Mouse (Mus musculus) E14TG2a.4 (cell line): ENCODE results near the gene Gm20388.

Source experiments
- H3K27me3 ChIP-seq: 2 replicates; pipeline ENCODE4 v1.6.1; 2014; ENCODE audit warnings: low read length, control low read depth; ENCODE audit not compliant: insufficient read depth
- H3K36me3 ChIP-seq: 2 replicates; pipeline ENCODE4 v1.6.1; 2014; ENCODE audit warnings: low read length, control low read depth; ENCODE audit not compliant: insufficient read depth
- H3K4me1 ChIP-seq: replicated peaks from 2 replicates; pipeline ENCODE4 v1.6.1; 2014; ENCODE audit warnings: low read depth, low read length, control low read depth
- H3K4me3 ChIP-seq: replicated peaks from 2 replicates; pipeline ENCODE4 v1.5.1; 2014; ENCODE audit warnings: mild to moderate bottlenecking, low read length
- H3K9me3 ChIP-seq: 2 replicates; pipeline ENCODE4 v1.6.1; 2014; ENCODE audit warnings: low read length, control low read depth
- CTCF ChIP-seq: conservative IDR thresholded peaks from 2 replicates; pipeline ENCODE4 v1.5.1; 2014; ENCODE audit warnings: low read length
- NANOG ChIP-seq: IDR thresholded peaks from 2 replicates; pipeline ENCODE4 v1.6.1; 2014; ENCODE audit warnings: borderline replicate concordance, low read length, mixed read lengths
- POU5F1 ChIP-seq: IDR thresholded peaks from 2 replicates; pipeline ENCODE4 v1.6.1; 2014; ENCODE audit warnings: low read length, borderline replicate concordance

Gm20388 gene

DNA sequence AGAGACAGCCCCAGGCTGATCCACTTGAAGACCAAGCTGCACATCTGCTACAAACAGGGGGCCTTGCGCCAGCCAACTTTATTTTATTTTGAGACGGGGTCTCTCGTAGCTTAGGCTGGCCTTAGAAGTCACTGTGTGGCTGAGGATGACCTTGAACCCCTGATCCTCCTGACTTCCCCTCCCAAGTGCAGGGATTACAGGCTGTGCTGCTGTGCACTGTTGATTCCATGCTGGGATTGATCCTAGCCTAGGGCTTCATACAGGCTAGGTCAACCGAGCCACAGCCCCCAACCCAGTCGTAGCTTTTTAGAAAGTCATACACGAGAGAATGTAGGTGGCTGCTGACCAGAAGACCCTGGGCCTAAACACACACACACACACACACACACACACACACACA, 602.5 kb downstream of the Gm20388 start:
- no peaks in the 10 kb centered on the region for H3K9me3 ChIP-seq
- H3K4me1 ChIP-seq = peaks cover 96% of the 10 kb centered on the region
- H3K4me3 ChIP-seq = peak overlapping the region; percentile 60
- H3K27me3 ChIP-seq = no peaks in the 10 kb centered on the region
- TF ChIP-seq POU5F1 = no peak
- no peak for TF ChIP-seq CTCF
- TF ChIP-seq NANOG = no peak
- no peaks in the 10 kb centered on the region for H3K36me3 ChIP-seq

- Histone ChIP-seq H3K27me3 (no peaks in the 10 kb centered on the region), H3K4me1 (peaks cover 95% of the 10 kb centered on the region), H3K9me3 (no peaks in the 10 kb centered on the region), H3K36me3 (no peaks in the 10 kb centered on the region), H3K4me3 (peak overlapping the region; percentile 46)
- peak; percentile 64; the same call in 1 of the 2 replicates for TF ChIP-seq NANOG
- no peak for TF ChIP-seq CTCF
- no peak for TF ChIP-seq POU5F1
Observed at GRCm38 (mm10) chr8:120513638-120514461, 603.2 kb downstream of the Gm20388 start.

DNA sequence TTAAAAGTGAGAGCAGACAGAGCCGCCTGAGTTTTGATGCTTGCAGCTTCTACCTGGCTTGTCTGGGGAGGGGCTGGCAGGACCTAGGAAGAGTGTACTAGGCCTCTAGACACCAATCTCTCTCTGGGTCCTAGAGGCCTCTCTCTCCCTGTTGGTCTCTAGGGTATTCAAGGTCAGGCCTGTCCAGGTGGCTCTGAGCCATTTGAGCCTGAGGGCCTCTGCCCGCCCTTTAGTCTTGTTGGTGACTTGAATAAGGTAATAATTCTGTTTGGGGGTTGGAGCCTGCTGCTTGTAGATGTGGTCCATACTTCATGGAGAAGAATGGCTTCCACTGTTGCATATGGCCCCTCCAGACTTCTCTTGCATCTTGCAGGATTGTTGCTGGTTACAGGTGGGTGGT, 604.6 kb downstream of the Gm20388 start:
- Histone ChIP-seq H3K4me3 (peak overlapping the region; percentile 26), H3K27me3 (no peaks in the 10 kb centered on the region), H3K36me3 (no peaks in the 10 kb centered on the region), H3K4me1 (peaks cover 97% of the 10 kb centered on the region), H3K9me3 (no peaks in the 10 kb centered on the region)
- no peak for TF ChIP-seq POU5F1
- TF ChIP-seq CTCF = no peak
- TF ChIP-seq NANOG = no peak

GRCm38 (mm10) chr8:120515650-120516049, 605.0 kb downstream of the Gm20388 start:
- TF ChIP-seq POU5F1 = no peak
- TF ChIP-seq CTCF = no peak
- no peak for TF ChIP-seq NANOG
- no peaks in the 10 kb centered on the region for H3K27me3 ChIP-seq
- no peaks in the 10 kb centered on the region for H3K36me3 ChIP-seq
- H3K4me3 ChIP-seq = peak overlapping the region; percentile 26
- no peaks in the 10 kb centered on the region for H3K9me3 ChIP-seq
- H3K4me1 ChIP-seq = peaks cover 98% of the 10 kb centered on the region

- Histone ChIP-seq H3K27me3 (no peaks in the 10 kb centered on the region), H3K36me3 (no peaks in the 10 kb centered on the region), H3K4me1 (peaks cover 97% of the 10 kb centered on the region), H3K4me3 (peak overlapping the region; percentile 26), H3K9me3 (no peaks in the 10 kb centered on the region)
- TF ChIP-seq POU5F1 (no peak), NANOG (no peak), CTCF (no peak)
Observed at GRCm38 (mm10) chr8:120516182-120516755, 605.6 kb downstream of the Gm20388 start.

DNA sequence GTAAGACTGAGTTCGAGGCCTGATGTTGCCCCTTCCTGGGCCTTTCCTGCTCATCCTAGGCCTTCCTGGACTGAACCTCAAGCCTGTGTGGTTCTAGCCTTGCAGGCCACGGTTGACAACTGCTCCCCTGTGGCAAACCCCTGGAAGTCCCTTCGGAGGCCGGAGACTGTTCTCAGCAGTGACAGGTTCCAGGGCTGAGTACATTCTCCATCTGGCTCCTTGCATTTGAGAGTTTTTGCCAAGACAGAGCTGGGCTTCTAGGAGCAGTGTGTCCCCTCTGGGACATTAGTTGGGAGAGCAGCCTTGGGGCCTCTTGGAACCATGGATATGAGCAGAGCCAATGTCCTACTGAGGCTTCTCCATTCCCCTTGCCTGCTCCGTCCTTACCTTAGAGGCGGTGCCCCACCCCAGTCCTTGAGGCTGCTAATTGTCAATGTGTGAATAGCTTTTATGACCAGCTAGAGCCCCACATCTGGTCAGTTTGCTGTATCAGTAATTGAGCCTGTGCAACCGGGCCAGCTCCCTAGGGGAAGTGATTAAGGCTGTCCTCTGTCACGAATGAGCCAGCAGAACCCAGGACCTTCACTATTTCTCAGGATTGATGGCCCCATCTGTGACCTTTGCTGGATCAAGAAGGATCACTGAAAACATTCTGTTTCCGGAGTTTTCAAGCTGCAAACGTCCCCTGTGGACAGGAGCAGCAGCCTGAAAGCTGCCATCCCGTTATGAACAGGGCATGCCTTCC, 607.2 kb downstream of the Gm20388 start:
- H3K9me3 ChIP-seq = no peaks in the 10 kb centered on the region
- peaks cover 94% of the 10 kb centered on the region for H3K4me1 ChIP-seq
- H3K4me3 ChIP-seq = peak overlapping the region; percentile 32
- no peaks in the 10 kb centered on the region for H3K36me3 ChIP-seq
- TF ChIP-seq CTCF (no peak), NANOG (no peak), POU5F1 (no peak)
- H3K27me3 ChIP-seq = peaks cover 10% of the 10 kb centered on the region

GRCm38 (mm10) chr8:120518736-120519534, 608.3 kb downstream of the Gm20388 start:
- no peaks in the 10 kb centered on the region for H3K36me3 ChIP-seq
- no peak for TF ChIP-seq NANOG
- TF ChIP-seq POU5F1 = no peak
- TF ChIP-seq CTCF = no peak
- peaks cover 94% of the 10 kb centered on the region for H3K4me1 ChIP-seq
- H3K27me3 ChIP-seq = peaks cover 13% of the 10 kb centered on the region
- peak overlapping the region; percentile 32 for H3K4me3 ChIP-seq
- H3K9me3 ChIP-seq = no peaks in the 10 kb centered on the region

DNA sequence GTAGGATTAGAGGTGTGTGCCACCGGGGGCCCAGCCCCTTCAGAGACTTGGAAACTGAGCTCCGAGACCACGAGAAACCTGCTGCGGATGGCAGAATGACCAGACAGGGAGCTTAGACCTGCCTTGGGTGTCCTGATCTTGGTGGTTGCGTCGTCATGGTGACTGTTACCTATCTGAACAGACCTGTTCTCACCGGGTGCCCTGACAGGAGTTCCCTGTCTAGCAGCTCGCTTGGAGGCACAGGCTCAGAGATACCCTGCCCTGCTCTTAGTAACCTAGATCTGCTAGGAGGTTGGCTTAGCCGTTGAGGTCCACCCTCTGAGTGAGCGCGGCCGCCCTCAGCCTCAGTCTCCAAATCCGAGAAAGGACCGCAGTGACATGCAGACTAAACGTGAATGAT, 609.6 kb downstream of the Gm20388 start:
- no peak for TF ChIP-seq NANOG
- no peak for TF ChIP-seq CTCF
- no peak for TF ChIP-seq POU5F1
- H3K4me1 ChIP-seq = peaks cover 94% of the 10 kb centered on the region
- peak overlapping the region; percentile 53 for H3K4me3 ChIP-seq
- no peaks in the 10 kb centered on the region for H3K9me3 ChIP-seq
- no peaks in the 10 kb centered on the region for H3K36me3 ChIP-seq
- peaks cover 13% of the 10 kb centered on the region for H3K27me3 ChIP-seq
